Mouse (Mus musculus): ENCODE measurements around the gene H2-Eb2. TPM values are rescaled to one million over a fixed set of nuclear protein-coding genes. Genes with fewer than 3 reads are reported as not detected.
"Not testable (repeated sequence)": the region's sequence is repeated elsewhere in the genome, so short reads cannot be mapped to it uniquely, and the experiment has no call there.

H2-Eb2 gene
- total and polyA plus RNA-seq, 2 experiments from 2014 or later, result not detected

- no peak overlapping the region for H3K4me2 ChIP-seq (ENCODE audit: low read depth, low read length)
- no peaks in the 10 kb centered on the region for H3K27me3 ChIP-seq (ENCODE audit: control insufficient read depth, insufficient read depth, low read length)
- TF ChIP-seq CTCF (IDR thresholded peaks at IDR 0.05; ENCODE audit: low read depth), result no peak
- TF ChIP-seq EP300 (IDR thresholded peaks at IDR 0.05; ENCODE audit: low read depth), result no peak
Observed at GRCm38 (mm10) chr17:34306407-34306806, 19.1 kb upstream of the H2-Eb2 start.

DNA sequence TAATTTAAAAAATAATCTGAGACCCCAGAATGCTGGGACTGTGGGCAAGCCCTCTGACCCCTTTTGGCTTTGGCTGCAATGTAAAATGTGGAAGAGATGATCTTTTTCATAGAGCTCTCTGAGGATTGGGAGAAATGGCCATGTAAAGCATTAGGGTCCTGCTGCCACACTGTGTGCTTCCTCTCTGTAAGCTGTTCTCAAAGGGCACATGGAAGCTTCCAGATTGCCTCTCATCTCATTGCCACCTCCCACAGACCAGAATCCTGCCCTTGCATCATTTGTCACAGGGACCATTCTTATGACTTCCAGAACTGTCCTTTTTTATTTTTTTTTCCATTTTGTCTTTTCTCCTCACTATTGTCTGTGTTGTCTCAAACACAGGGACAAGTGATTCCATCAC lies 18.2 kb upstream of the H2-Eb2 start:
- Histone ChIP-seq H3K4me3 (ENCODE audit: low read depth, low read length) (no peak overlapping the region), H3K36me3 (replicated peaks; ENCODE audit: control insufficient read depth, insufficient read depth, low read length) (no peaks in the 10 kb centered on the region), H3K9ac (replicated peaks; ENCODE audit: low read depth, low read length) (no peak overlapping the region), H3K4me1 (ENCODE audit: control insufficient read depth, insufficient read depth) (0 out of 2 replicates have a peak, but pooled peaks cover 6% of the 10 kb centered on the region), H3K4me2 (ENCODE audit: low read depth, low read length) (no peak overlapping the region), H3K9me3 (replicated peaks; ENCODE audit: control insufficient read depth, low read length) (no peaks in the 10 kb centered on the region), H3K27ac (ENCODE audit: low read depth) (no peak overlapping the region), H3K27me3 (ENCODE audit: control insufficient read depth, insufficient read depth, low read length) (no peaks in the 10 kb centered on the region)
- no peak for TF ChIP-seq EP300 (IDR thresholded peaks at IDR 0.05; ENCODE audit: low read depth)
- TF ChIP-seq CTCF (IDR thresholded peaks at IDR 0.05; ENCODE audit: low read depth), result no peak
- ATAC-seq (ENCODE audit: insufficient read depth, low read depth) (no peak), DNase-seq (ENCODE audit: low spot score) (no peak)

More at GRCm38 (mm10) chr17:34306407-34306806, 19.1 kb upstream of the H2-Eb2 start:
- no peaks in the 10 kb centered on the region for H3K9me3 ChIP-seq (replicated peaks; ENCODE audit: control insufficient read depth, low read length)
- ATAC-seq (ENCODE audit: insufficient read depth, low read depth) (no peak), DNase-seq (ENCODE audit: low spot score) (no peak)
- H3K4me1 ChIP-seq (ENCODE audit: control insufficient read depth, insufficient read depth), result 0 out of 2 replicates have a peak, but pooled peaks cover 6% of the 10 kb centered on the region
- H3K9ac ChIP-seq (replicated peaks; ENCODE audit: low read depth, low read length), result no peak overlapping the region
- H3K27ac ChIP-seq (ENCODE audit: low read depth), result no peak overlapping the region
- 82% methylated on average over 2 of the region's 2 CpGs for WGBS
- H3K4me3 ChIP-seq (ENCODE audit: low read depth, low read length), result no peak overlapping the region
- H3K36me3 ChIP-seq (replicated peaks; ENCODE audit: control insufficient read depth, insufficient read depth, low read length), result no peaks in the 10 kb centered on the region

DNA sequence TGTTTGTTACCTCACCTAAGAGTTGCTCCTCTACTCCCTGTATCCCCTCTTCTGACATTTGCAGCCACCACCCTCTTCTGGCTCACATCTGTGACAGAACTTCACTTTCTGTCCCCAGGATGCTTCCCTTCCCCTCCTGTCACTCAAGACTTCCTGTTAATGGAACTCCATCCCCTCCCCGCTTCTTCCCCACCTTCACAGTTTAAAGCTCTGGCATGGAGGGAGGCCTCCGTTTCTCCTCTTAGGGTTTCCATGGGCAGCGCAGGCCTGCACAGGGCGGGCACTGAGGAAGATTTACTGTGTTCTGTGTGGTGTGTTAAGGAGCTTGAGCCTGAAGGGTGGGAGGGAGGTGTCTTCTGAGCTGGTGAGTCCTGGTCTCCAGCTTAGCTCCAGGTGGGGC lies 17.3 kb upstream of the H2-Eb2 start:
- no peak overlapping the region for H3K4me3 ChIP-seq (ENCODE audit: low read depth, low read length)
- no peak overlapping the region for H3K4me2 ChIP-seq (ENCODE audit: low read depth, low read length)
- no peak for TF ChIP-seq EP300 (IDR thresholded peaks at IDR 0.05; ENCODE audit: low read depth)
- no peak for TF ChIP-seq CTCF (IDR thresholded peaks at IDR 0.05; ENCODE audit: low read depth)
- H3K4me1 ChIP-seq (ENCODE audit: control insufficient read depth, insufficient read depth), result 0 out of 2 replicates have a peak, but pooled peaks cover 6% of the 10 kb centered on the region
- no peak for ATAC-seq (ENCODE audit: insufficient read depth, low read depth)
- DNase-seq (ENCODE audit: low spot score), result no peak
- no peak overlapping the region for H3K9ac ChIP-seq (replicated peaks; ENCODE audit: low read depth, low read length)
- H3K9me3 ChIP-seq (replicated peaks; ENCODE audit: control insufficient read depth, low read length), result no peaks in the 10 kb centered on the region
- H3K27ac ChIP-seq (ENCODE audit: low read depth), result no peak overlapping the region
- no peaks in the 10 kb centered on the region for H3K27me3 ChIP-seq (ENCODE audit: control insufficient read depth, insufficient read depth, low read length)
- WGBS, result 77% methylated on average over 4 of the region's 4 CpGs
- H3K36me3 ChIP-seq (replicated peaks; ENCODE audit: control insufficient read depth, insufficient read depth, low read length), result no peaks in the 10 kb centered on the region

DNA sequence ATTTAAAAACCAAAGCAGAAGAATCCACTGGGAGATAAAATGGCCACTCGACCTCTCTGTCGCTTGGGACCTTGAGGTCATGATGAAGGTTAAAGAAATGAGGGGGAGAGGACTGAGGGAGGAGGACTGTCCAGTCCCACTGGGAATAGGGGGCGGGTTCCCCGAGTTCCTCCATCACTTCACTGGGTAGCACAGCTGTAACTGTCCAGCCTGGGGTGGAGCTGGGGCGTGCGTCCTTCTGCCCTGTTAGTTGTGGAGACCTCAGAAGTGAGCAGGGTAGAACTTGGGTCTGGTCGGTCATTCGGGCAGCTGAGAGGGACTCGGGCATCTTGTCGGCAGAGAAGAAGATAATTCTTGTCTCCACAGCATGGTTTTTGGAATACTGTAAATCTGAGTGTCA lies 16.2 kb upstream of the H2-Eb2 start:
- no peaks in the 10 kb centered on the region for H3K27me3 ChIP-seq (ENCODE audit: control insufficient read depth, insufficient read depth, low read length)
- no peaks in the 10 kb centered on the region for H3K36me3 ChIP-seq (replicated peaks; ENCODE audit: control insufficient read depth, insufficient read depth, low read length)
- peak overlapping the region; percentile 64 for H3K4me2 ChIP-seq (ENCODE audit: low read depth, low read length)
- H3K9me3 ChIP-seq (replicated peaks; ENCODE audit: control insufficient read depth, low read length), result no peaks in the 10 kb centered on the region
- TF ChIP-seq EP300 (IDR thresholded peaks at IDR 0.05; ENCODE audit: low read depth), result no peak
- no peak for TF ChIP-seq CTCF (IDR thresholded peaks at IDR 0.05; ENCODE audit: low read depth)
- no peak for DNase-seq (ENCODE audit: low spot score)
- 24% methylated on average over 10 of the region's 10 CpGs for WGBS
- ATAC-seq (ENCODE audit: insufficient read depth, low read depth), result no peak
- H3K9ac ChIP-seq (replicated peaks; ENCODE audit: low read depth, low read length), result peak overlapping the region; percentile 37; the same call in 1 of the 2 replicates
- 0 out of 2 replicates have a peak, but pooled peaks cover 6% of the 10 kb centered on the region for H3K4me1 ChIP-seq (ENCODE audit: control insufficient read depth, insufficient read depth)
- H3K4me3 ChIP-seq (ENCODE audit: low read depth, low read length), result peak overlapping the region; percentile 51
- H3K27ac ChIP-seq (ENCODE audit: low read depth), result peak overlapping the region; percentile 26; the same call in 1 of the 2 replicates

GRCm38 (mm10) chr17:34309683-34310385 lies 15.6 kb upstream of the H2-Eb2 start:
- DNase-seq (ENCODE audit: low spot score) (peak; percentile 64), ATAC-seq (ENCODE audit: insufficient read depth, low read depth) (peak; percentile 86)
- Histone ChIP-seq H3K4me3 (ENCODE audit: low read depth, low read length) (peak overlapping the region; percentile 51), H3K36me3 (replicated peaks; ENCODE audit: control insufficient read depth, insufficient read depth, low read length) (no peaks in the 10 kb centered on the region), H3K27me3 (ENCODE audit: control insufficient read depth, insufficient read depth, low read length) (no peaks in the 10 kb centered on the region), H3K27ac (ENCODE audit: low read depth) (peak overlapping the region; percentile 26; the same call in 1 of the 2 replicates), H3K4me1 (ENCODE audit: control insufficient read depth, insufficient read depth) (0 out of 2 replicates have a peak, but pooled peaks cover 6% of the 10 kb centered on the region), H3K4me2 (ENCODE audit: low read depth, low read length) (peak overlapping the region; percentile 64), H3K9ac (replicated peaks; ENCODE audit: low read depth, low read length) (peak overlapping the region; percentile 37), H3K9me3 (replicated peaks; ENCODE audit: control insufficient read depth, low read length) (no peaks in the 10 kb centered on the region)
- TF ChIP-seq EP300 (IDR thresholded peaks at IDR 0.05; ENCODE audit: low read depth), result no peak
- WGBS, result 20% methylated on average over 38 of the region's 38 CpGs

DNA sequence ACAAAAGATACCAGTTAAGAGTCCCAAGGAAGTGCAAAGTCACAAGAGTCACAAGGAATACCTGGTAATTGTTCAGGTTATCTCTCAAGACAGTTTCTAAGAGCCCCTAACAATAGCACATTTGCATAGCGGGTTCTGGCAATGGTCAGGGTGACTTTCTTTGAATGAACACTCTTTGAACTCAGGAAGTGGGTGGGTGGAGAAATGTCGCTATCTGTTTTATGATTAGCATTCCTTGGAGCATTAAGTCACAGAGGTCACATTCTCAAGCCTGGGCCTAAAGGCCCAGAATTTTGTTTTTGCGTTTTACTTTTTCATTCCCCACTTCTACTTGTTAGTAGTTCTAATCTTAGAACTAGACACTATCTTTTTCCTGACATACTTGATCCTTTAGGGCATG lies 14.9 kb upstream of the H2-Eb2 start:
- DNase-seq (ENCODE audit: low spot score); H3K9ac ChIP-seq (replicated peaks; ENCODE audit: low read depth, low read length); H3K36me3 ChIP-seq (replicated peaks; ENCODE audit: control insufficient read depth, insufficient read depth, low read length); H3K27me3 ChIP-seq (ENCODE audit: control insufficient read depth, insufficient read depth, low read length); H3K27ac ChIP-seq (ENCODE audit: low read depth); ATAC-seq (ENCODE audit: insufficient read depth, low read depth); H3K4me1 ChIP-seq (ENCODE audit: control insufficient read depth, insufficient read depth); H3K9me3 ChIP-seq (replicated peaks; ENCODE audit: control insufficient read depth, low read length); H3K4me3 ChIP-seq (ENCODE audit: low read depth, low read length); H3K4me2 ChIP-seq (ENCODE audit: low read depth, low read length): not testable (repeated sequence)
- 63% methylated on average over 3 of the region's 3 CpGs for WGBS

Data from heart, postnatal 0 days (tissue).